Mouse (Mus musculus) cerebellum, postnatal 36 days (tissue): Measurements from ENCODE around the gene Ttpal.
"Not testable (repeated sequence)": the region's sequence is repeated elsewhere in the genome, so short reads cannot be mapped to it uniquely, and the experiment has no call there.

Source experiments
- DNase-seq, 2 experiments: peaks; one replicate each; pipeline ENCODE4 v3.0.0; 2021 to 2022; ENCODE audit warnings: mixed read lengths in 2 of 2

The Ttpal gene

GRCm38 (mm10) chr2:163634211-163634610 is 32.1 kb downstream of the Ttpal start:
- no peak for DNase-seq

- no peak for DNase-seq
Observed at GRCm38 (mm10) chr2:163636057-163636456, 33.9 kb downstream of the Ttpal start.

- DNase-seq = no peak
Observed at GRCm38 (mm10) chr2:163637655-163638266, 35.6 kb downstream of the Ttpal start.

- DNase-seq = no peak
Observed at GRCm38 (mm10) chr2:163640493-163640892, 38.4 kb downstream of the Ttpal start.

- no peak for DNase-seq
Observed at GRCm38 (mm10) chr2:163641681-163642080, 39.6 kb downstream of the Ttpal start.

GRCm38 (mm10) chr2:163642685-163643575 is 40.8 kb downstream of the Ttpal start:
- DNase-seq = peak; percentile 70 to 76

- no peak for DNase-seq
Observed at GRCm38 (mm10) chr2:163643576-163643971, 41.5 kb downstream of the Ttpal start.

- DNase-seq = no peak
Observed at GRCm38 (mm10) chr2:163644047-163644446, 41.9 kb downstream of the Ttpal start.

- DNase-seq = peak; percentile 98 to 99
Observed at GRCm38 (mm10) chr2:163644575-163645385, 42.7 kb downstream of the Ttpal start, which contains the start of gene Serinc3. Serinc3 (minus strand) TSS chr2:163645131.

- no peak for DNase-seq
Observed at GRCm38 (mm10) chr2:163645700-163646460, 43.8 kb downstream of the Ttpal start.

GRCm38 (mm10) chr2:163646461-163647080 is 44.5 kb downstream of the Ttpal start:
- no peak for DNase-seq

GRCm38 (mm10) chr2:163655699-163656098 is 53.6 kb downstream of the Ttpal start:
- DNase-seq = not testable (repeated sequence)

- DNase-seq = no peak
Observed at GRCm38 (mm10) chr2:163657486-163657885, 55.4 kb downstream of the Ttpal start.

GRCm38 (mm10) chr2:163657975-163658886 is 56.1 kb downstream of the Ttpal start, which contains the start of gene Pkig:
Pkig (plus strand) TSS chr2:163658386.
- DNase-seq = peak; percentile 90 to 92

GRCm38 (mm10) chr2:163658941-163659340 is 56.8 kb downstream of the Ttpal start:
- peak in 1 of 2 experiments; percentile 43 for DNase-seq

GRCm38 (mm10) chr2:163659431-163659830 is 57.3 kb downstream of the Ttpal start:
- DNase-seq = no peak

GRCm38 (mm10) chr2:163660103-163660701 is 58.1 kb downstream of the Ttpal start:
- DNase-seq = no peak

- no peak for DNase-seq
Observed at GRCm38 (mm10) chr2:163661371-163661850, 59.3 kb downstream of the Ttpal start.

GRCm38 (mm10) chr2:163662076-163662475 is 60.0 kb downstream of the Ttpal start:
- DNase-seq = no peak

- DNase-seq = no peak
Observed at GRCm38 (mm10) chr2:163662698-163663221, 60.6 kb downstream of the Ttpal start.
